Mouse (Mus musculus) embryonic fibroblast, embryonic 13.5 days (primary cell): Measurements from ENCODE around the gene P4ha1.

Experiments
- CTCF ChIP-seq: IDR thresholded peaks from 2 replicates; pipeline ENCODE4 v1.5.1; 2011; ENCODE audit warnings: mild to moderate bottlenecking, control low read depth, low read length, moderate library complexity, borderline replicate concordance; ENCODE audit not compliant: insufficient read depth
- POLR2A ChIP-seq: IDR thresholded peaks from 2 replicates; pipeline ENCODE4 v1.6.1; 2011; ENCODE audit warnings: low read depth, mild to moderate bottlenecking, control low read depth, low read length, moderate library complexity

DNA sequence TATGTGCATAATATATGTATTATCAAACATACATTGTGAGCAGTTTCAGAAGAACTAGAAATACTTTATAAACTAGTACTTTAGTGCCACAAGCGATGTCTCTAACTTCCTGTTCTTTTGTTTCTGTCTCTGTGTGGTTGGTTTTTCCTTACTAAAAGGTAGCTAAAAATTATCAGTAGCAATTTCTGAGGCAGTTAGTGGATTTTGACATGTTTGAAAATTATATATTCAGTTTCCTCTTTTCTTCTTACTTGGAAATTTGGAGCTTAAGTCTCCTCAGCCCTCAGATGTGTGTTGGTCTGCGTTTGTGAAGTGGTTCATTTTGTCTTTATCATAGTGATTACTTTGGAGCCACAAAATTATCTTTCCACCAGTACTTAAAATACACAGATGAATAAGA is 26.4 kb downstream of the P4ha1 start:
- TF ChIP-seq CTCF (no peak), POLR2A (no peak)
